Mouse (Mus musculus): ENCODE results near the gene Fam83f.

DNA sequence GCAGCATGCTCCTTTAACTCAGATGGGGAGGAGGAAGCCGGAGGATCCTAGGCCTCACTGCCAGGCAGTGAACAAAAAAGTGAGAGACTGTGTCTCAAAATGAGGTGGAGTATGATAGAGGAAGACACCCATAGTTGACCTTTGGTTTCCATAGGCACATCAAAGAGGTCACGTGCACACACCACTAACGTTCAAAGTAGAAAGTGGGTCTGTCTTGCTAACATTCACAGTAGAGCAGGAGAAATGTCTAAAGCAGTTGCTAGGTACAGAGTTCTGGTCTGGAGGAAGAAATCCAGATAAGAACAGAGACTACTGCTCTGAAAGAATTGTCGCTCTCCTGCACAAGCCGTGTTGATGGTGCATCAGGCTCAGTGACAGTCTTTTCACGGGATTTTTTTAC is 50.2 kb downstream of the Fam83f start:
- no peak for TF ChIP-seq POLR2A (IDR thresholded peaks at IDR 0.05; ENCODE audit: extremely low read depth, insufficient read depth, low read length)
- no peak for TF ChIP-seq CTCF (IDR thresholded peaks at IDR 0.05; ENCODE audit: extremely low read depth, insufficient read depth, low read length)

Data from cortical plate, adult 2 months (tissue).